Mouse (Mus musculus) forebrain, embryonic 10.5 days (tissue): ENCODE results near the gene Dhx58. TPM values are rescaled to one million over a fixed set of nuclear protein-coding genes. Genes with fewer than 3 reads are reported as not detected.
"Not testable (repeated sequence)": the region's sequence is repeated elsewhere in the genome, so short reads cannot be mapped to it uniquely, and the experiment has no call there.

Experiments used
- DNase-seq: peaks from one replicate; pipeline ENCODE4 v3.0.0-alpha.2; 2017; ENCODE audit warnings: low spot score; ENCODE audit errors: extremely low spot score
- H3K27ac ChIP-seq: fragments of 300-500 bp; sonication (generic); 2 replicates; pipeline ENCODE4 v1.5.1; 2016; ENCODE audit warnings: mild to moderate bottlenecking
- H3K27me3 ChIP-seq: fragments of 300-500 bp; sonication (generic); 2 replicates; pipeline ENCODE4 v1.6.1; 2016; ENCODE audit warnings: mild to moderate bottlenecking; ENCODE audit not compliant: poor library complexity, severe bottlenecking
- H3K36me3 ChIP-seq: fragments of 300-500 bp; sonication (generic); replicated peaks from 2 replicates; pipeline ENCODE4 v1.6.1; 2016; ENCODE audit warnings: mild to moderate bottlenecking, moderate library complexity
- H3K4me1 ChIP-seq: fragments of 300-500 bp; sonication (generic); 2 replicates; pipeline ENCODE4 v1.6.1; 2016
- H3K4me3 ChIP-seq: fragments of 300-500 bp; sonication (generic); 2 replicates; pipeline ENCODE4 v1.5.1; 2016; ENCODE audit warnings: mild to moderate bottlenecking, moderate library complexity
- H3K9me3 ChIP-seq: fragments of 300-500 bp; sonication (generic); 2 replicates; pipeline ENCODE4 v1.6.1; 2016; ENCODE audit warnings: mild to moderate bottlenecking, moderate library complexity
- WGBS: fragments of 180-500 bp; shearing (Covaris S2); methylation state at CpG from one replicate; pipeline ENCODE4 v1.1.7; 2016; 5-methylcytosine and 5-hydroxymethylcytosine counted together
- polyA plus RNA-seq: library from polyadenylated mRNA; unstranded; fragments of >200 nt; fragmentation: Nextera tagmentation; extraction: Ambion mirVana; gene quantifications from 2 replicates; pipeline ENCODE4 v1.2.1, GENCODE M21; 2016

Dhx58 gene
- polyA plus RNA-seq, 1 experiment from 2014 or later: 3.8 TPM

- Histone ChIP-seq H3K27ac (no peak overlapping the region), H3K27me3 (peaks cover 7% of the 10 kb centered on the region), H3K4me3 (no peak overlapping the region), H3K36me3 (no peaks in the 10 kb centered on the region), H3K9me3 (no peaks in the 10 kb centered on the region), H3K4me1 (no peaks in the 10 kb centered on the region)
- 72% methylated on average over 2 of the region's 3 CpGs for WGBS
- no peak for DNase-seq
Observed at GRCm38 (mm10) chr11:100685371-100685770, 18.7 kb downstream of the Dhx58 start.

- Histone ChIP-seq H3K4me1 (no peaks in the 10 kb centered on the region), H3K27me3 (no peaks in the 10 kb centered on the region), H3K27ac (no peak overlapping the region), H3K36me3 (no peaks in the 10 kb centered on the region), H3K9me3 (no peaks in the 10 kb centered on the region), H3K4me3 (no peak overlapping the region)
- no peak for DNase-seq
- 91% methylated on average over 2 of the region's 2 CpGs for WGBS
Observed at GRCm38 (mm10) chr11:100684084-100684483, 20.0 kb downstream of the Dhx58 start.

DNA sequence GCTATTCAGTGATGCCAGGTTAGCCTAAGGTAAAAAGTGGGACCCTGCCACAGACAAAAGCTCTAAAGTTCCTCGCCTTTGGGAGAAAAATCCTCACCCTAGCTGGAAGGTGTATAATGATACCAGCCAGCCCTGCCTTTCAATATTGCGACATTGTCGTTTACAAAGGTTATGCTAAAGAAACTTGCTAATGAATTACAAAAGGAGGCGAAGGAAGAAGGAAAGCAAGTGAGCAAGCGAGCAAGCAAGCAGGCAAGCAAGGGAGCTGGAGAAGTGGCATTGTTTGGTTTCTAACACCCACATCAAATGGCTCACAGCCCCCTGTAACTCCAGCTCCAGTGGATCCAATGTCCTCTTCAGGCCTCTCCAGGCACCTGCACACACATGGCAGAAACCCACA is 21.5 kb downstream of the Dhx58 start:
- Histone ChIP-seq H3K9me3 (no peaks in the 10 kb centered on the region), H3K27me3 (peaks cover 4% of the 10 kb centered on the region; the same call in 1 of the 2 replicates), H3K4me1 (peaks cover 7% of the 10 kb centered on the region), H3K27ac (no peak overlapping the region), H3K36me3 (no peaks in the 10 kb centered on the region), H3K4me3 (no peak overlapping the region)
- DNase-seq: no peak
- 69% methylated on average over 5 of the region's 5 CpGs for WGBS

DNA sequence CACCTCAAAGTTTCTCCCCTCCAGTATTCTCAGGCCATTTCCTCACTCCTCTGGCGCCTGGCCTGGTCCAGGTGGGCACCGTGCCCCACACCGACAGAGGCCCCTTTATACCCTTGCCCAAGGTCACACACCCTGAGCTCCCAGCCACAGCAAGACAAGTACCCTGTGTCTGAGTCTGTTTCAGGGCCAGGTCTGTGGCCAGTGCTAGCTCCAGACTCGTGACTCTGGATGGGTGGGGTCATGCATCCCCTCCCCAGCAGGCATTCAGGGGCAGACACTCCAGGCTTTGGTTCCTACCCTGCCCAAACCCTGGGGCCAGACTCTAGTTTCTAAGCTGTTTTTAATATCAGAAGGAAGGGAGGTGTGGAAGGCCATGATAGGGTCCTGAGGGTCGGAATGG is 22.2 kb downstream of the Dhx58 start:
- no peaks in the 10 kb centered on the region for H3K9me3 ChIP-seq
- peaks cover 4% of the 10 kb centered on the region; the same call in 1 of the 2 replicates for H3K27me3 ChIP-seq
- DNase-seq: no peak
- H3K27ac ChIP-seq: no peak overlapping the region
- H3K4me1 ChIP-seq: peaks cover 9% of the 10 kb centered on the region
- H3K36me3 ChIP-seq: no peaks in the 10 kb centered on the region
- no peak overlapping the region for H3K4me3 ChIP-seq
- WGBS: 73% methylated on average over 5 of the region's 5 CpGs

DNA sequence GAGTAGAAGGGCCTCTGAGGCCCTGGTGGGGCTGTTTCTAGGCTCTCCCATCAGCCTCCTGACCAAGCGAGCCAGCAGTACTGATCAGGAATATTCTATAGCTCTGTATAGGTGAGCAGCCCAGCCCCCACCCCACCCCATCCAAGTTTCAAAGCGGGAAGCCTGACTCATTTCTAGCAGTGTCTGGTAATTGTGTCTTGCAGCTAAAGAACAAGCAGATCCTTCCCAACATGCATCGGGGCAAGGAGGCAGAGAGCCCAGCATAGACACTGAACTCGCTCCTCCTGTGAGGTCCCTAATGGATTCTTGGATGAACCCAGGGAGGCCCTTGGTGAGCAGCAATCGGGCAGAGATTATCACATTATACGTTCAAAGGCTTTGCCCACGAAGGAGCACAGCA is 26.3 kb downstream of the Dhx58 start:
- Histone ChIP-seq H3K36me3 (no peaks in the 10 kb centered on the region), H3K27me3 (peaks cover 25% of the 10 kb centered on the region)
- 62% methylated on average over 7 of the region's 7 CpGs for WGBS

DNA sequence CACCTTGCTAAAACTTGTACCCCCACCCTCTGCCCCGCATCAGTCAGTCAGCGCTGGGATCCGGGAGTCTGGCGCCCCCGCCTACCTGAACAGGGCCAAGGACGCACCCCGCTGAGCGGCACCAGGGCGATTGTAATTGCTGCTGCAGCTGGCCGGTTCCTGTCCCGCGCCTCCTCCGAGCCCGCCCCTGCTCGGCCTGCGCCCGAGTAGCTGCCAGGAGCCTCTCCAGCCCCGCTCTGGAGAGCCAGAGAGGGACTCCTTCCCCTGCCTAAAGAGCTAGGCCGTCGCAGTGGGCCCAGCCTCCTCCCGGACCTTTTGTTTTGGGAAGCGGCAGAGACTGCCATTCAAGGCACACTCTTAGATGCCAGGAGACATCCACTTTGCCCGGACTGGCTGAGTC is 30.9 kb downstream of the Dhx58 start:
- Histone ChIP-seq H3K9me3 (peaks cover 5% of the 10 kb centered on the region; the same call in 1 of the 2 replicates), H3K27ac (peak overlapping the region; percentile 80), H3K36me3 (no peaks in the 10 kb centered on the region), H3K4me1 (peaks cover 22% of the 10 kb centered on the region), H3K4me3 (peak overlapping the region; percentile 45), H3K27me3 (peaks cover 37% of the 10 kb centered on the region)
- 1% methylated on average over 23 of the region's 23 CpGs for WGBS
- DNase-seq: no peak

More for the DNA sequence above, 26.3 kb downstream of the Dhx58 start:
- Histone ChIP-seq H3K4me1 (peaks cover 18% of the 10 kb centered on the region), H3K4me3 (no peak overlapping the region), H3K9me3 (no peaks in the 10 kb centered on the region), H3K27ac (0 out of 2 replicates have a peak overlapping the region, but pooled peaks have one; percentile 2)
- no peak for DNase-seq

DNA sequence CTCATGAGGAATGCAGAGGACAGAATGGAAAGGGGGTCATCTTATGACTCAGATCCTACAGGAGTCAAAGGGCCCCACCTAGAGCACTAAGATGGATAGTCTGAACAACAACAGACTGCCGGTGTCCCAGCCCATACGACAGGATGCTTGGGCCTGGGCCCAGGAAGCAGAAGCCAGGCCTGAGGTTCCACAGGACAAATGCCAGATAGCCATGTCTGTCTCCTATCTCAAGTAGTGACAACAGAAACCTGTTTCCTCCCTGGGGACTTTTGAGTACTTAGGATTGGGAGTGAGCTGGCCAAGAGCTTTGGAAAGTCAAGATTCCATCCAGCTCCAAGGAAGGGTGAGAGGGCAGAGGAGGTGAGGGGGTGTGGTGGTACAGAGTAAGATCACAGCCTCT is 32.1 kb downstream of the Dhx58 start:
- WGBS: 85% methylated on average over 2 of the region's 2 CpGs
- peaks cover 13% of the 10 kb centered on the region for H3K4me1 ChIP-seq
- no peak overlapping the region for H3K27ac ChIP-seq
- DNase-seq: no peak
- peaks cover 37% of the 10 kb centered on the region for H3K27me3 ChIP-seq
- H3K36me3 ChIP-seq: no peaks in the 10 kb centered on the region
- H3K9me3 ChIP-seq: peaks cover 5% of the 10 kb centered on the region; the same call in 1 of the 2 replicates
- no peak overlapping the region for H3K4me3 ChIP-seq

DNA sequence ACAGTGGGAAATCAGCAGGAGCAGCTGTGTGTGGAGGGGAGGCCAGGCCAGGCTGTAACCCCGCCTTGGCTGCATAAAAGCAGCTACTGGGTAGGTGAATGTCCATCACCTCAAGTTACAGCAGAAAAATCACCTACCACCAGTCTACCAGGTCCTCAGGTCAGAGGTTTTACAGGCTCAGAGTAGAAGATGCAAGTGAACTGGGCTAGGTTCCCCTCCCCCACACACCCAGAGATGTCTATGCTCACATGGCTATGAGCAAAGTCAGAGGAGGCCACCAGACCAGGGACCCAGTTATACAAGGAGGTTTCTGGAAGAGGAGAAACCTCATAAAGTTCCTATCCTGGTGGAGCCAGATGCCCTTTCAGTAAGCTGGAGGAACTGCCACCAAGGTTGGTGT is 33.0 kb downstream of the Dhx58 start:
- WGBS: 76% methylated on average over 1 of the region's 1 CpGs
- Histone ChIP-seq H3K4me3 (no peak overlapping the region), H3K4me1 (peaks cover 13% of the 10 kb centered on the region), H3K36me3 (no peaks in the 10 kb centered on the region), H3K27ac (no peak overlapping the region), H3K27me3 (peaks cover 37% of the 10 kb centered on the region), H3K9me3 (peaks cover 5% of the 10 kb centered on the region; the same call in 1 of the 2 replicates)
- DNase-seq: no peak

DNA sequence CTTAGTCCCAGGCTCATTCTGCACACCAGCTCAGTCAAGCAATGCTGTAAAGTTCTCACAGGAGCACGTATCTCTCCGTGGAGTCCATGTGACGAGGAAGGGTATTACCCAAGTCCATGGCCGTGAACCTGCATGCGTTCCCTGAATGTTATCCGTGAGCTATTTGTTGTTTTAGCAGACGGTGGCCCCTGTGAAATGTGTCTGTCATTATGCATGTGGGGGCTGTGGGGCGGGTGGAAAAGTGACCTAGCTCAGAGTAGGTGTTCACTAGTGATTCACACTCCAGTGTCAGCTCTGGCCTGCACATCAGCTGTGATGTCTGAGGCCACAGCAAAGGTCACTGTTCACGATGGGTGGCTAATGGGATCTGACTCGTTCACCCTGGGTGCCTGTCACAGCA is 44.3 kb downstream of the Dhx58 start:
- no peak for DNase-seq
- peaks cover 19% of the 10 kb centered on the region for H3K4me1 ChIP-seq
- WGBS: 82% methylated on average over 10 of the region's 10 CpGs
- H3K9me3 ChIP-seq: no peaks in the 10 kb centered on the region
- no peaks in the 10 kb centered on the region for H3K36me3 ChIP-seq
- no peak overlapping the region for H3K4me3 ChIP-seq
- no peak overlapping the region for H3K27ac ChIP-seq
- peaks cover 13% of the 10 kb centered on the region; the same call in 1 of the 2 replicates for H3K27me3 ChIP-seq

DNA sequence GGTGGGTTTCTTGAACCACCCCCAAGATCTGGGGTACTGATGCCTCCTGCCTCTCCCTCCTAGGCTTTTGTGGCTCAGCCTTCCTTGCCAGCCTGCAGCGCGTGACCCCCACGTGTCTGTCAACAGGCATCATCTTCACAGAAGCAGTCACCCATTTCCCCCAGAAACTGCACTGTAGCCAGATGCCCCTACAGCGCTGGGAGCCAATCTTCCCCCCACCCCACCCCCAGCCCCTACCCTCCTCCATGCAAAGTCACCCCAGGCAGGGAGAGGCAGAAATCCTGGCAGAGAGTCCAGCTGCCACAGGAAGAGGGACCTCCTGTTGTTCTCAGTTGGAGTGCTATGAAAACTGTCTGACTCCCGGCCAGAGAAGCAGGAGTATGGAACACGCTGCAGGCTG is 47.6 kb downstream of the Dhx58 start:
- H3K4me1 ChIP-seq: peaks cover 19% of the 10 kb centered on the region
- peaks cover 22% of the 10 kb centered on the region for H3K27me3 ChIP-seq
- 12% methylated on average over 6 of the region's 6 CpGs for WGBS
- H3K4me3 ChIP-seq: no peak overlapping the region
- H3K36me3 ChIP-seq: no peaks in the 10 kb centered on the region
- 0 out of 2 replicates have a peak overlapping the region, but pooled peaks have one; percentile 4 for H3K27ac ChIP-seq
- no peaks in the 10 kb centered on the region for H3K9me3 ChIP-seq
- no peak for DNase-seq

DNA sequence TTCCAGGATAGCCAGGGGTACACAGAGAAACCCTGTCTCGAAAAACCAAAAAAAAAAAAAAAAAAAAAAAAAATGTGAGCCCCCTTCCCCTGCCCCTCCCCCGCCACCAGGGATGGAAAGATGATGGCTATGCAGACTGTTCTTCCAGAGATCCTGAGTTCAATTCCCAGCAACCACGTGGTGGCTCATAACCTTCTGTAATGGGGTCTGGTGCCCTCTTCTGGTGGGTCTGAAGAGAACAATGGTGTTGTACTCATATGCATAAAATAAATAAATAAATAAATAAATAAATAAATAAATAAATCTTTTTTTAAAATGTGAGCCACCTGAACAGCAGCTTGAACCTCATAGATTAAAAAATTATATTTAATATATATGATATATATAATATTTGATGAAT is 48.5 kb downstream of the Dhx58 start:
- Histone ChIP-seq H3K4me1 (peaks cover 23% of the 10 kb centered on the region), H3K27me3 (peaks cover 31% of the 10 kb centered on the region)
- DNase-seq, H3K9me3 ChIP-seq, H3K27ac ChIP-seq, H3K36me3 ChIP-seq, H3K4me3 ChIP-seq: not testable (repeated sequence)
- WGBS: 61% methylated on average over 3 of the region's 3 CpGs

GRCm38 (mm10) chr11:100651748-100652147 is 52.3 kb downstream of the Dhx58 start:
- Histone ChIP-seq H3K27ac (no peak overlapping the region), H3K36me3 (no peaks in the 10 kb centered on the region), H3K27me3 (peaks cover 51% of the 10 kb centered on the region), H3K9me3 (no peaks in the 10 kb centered on the region), H3K4me1 (peaks cover 13% of the 10 kb centered on the region), H3K4me3 (no peak overlapping the region)
- 26% methylated on average over 3 of the region's 3 CpGs for WGBS
- no peak for DNase-seq

GRCm38 (mm10) chr11:100651205-100651604 is 52.9 kb downstream of the Dhx58 start:
- 12% methylated on average over 8 of the region's 8 CpGs for WGBS

GRCm38 (mm10) chr11:100648405-100648804 is 55.7 kb downstream of the Dhx58 start:
- peaks cover 55% of the 10 kb centered on the region for H3K27me3 ChIP-seq
- DNase-seq: no peak
- no peaks in the 10 kb centered on the region for H3K36me3 ChIP-seq
- no peak overlapping the region for H3K27ac ChIP-seq
- 91% methylated on average over 8 of the region's 8 CpGs for WGBS
- H3K9me3 ChIP-seq: no peaks in the 10 kb centered on the region
- H3K4me3 ChIP-seq: no peak overlapping the region
- H3K4me1 ChIP-seq: 0 out of 2 replicates have a peak, but pooled peaks cover 4% of the 10 kb centered on the region

More at GRCm38 (mm10) chr11:100651205-100651604, 52.9 kb downstream of the Dhx58 start:
- Histone ChIP-seq H3K27ac (no peak overlapping the region), H3K4me3 (no peak overlapping the region), H3K9me3 (no peaks in the 10 kb centered on the region), H3K36me3 (no peaks in the 10 kb centered on the region), H3K27me3 (peaks cover 46% of the 10 kb centered on the region), H3K4me1 (peaks cover 7% of the 10 kb centered on the region)
- DNase-seq: no peak
